Mouse (Mus musculus) MEL (cell line): ENCODE data around the gene Dohh.
A peak's percentile ranks its signal among the peaks of the same experiment; 100 is the strongest.

Experiments used
- CTCF ChIP-seq, 3 experiments: IDR thresholded peaks in 2 of 3; conservative IDR thresholded peaks in 1 of 3; 2 replicates each; pipeline ENCODE4 v1.5.1; 2011 to 2012; ENCODE audit warnings: low read length in 3 of 3, low read depth in 2 of 3, mild to moderate bottlenecking in 2 of 3, improper control_type of control experiment in 1 of 3, inconsistent platforms in 1 of 3, mixed read lengths in 1 of 3, moderate library complexity in 1 of 3; ENCODE audit not compliant: control insufficient read depth in 1 of 3, insufficient read depth in 1 of 3, poor library complexity in 1 of 3, severe bottlenecking in 1 of 3
- EP300 ChIP-seq, 2 experiments: IDR thresholded peaks; 2 replicates each; pipeline ENCODE4 v1.6.1; 2011; ENCODE audit warnings: improper control_type of control experiment in 2 of 2, low read length in 2 of 2, low read depth in 1 of 2, mild to moderate bottlenecking in 1 of 2

DNA sequence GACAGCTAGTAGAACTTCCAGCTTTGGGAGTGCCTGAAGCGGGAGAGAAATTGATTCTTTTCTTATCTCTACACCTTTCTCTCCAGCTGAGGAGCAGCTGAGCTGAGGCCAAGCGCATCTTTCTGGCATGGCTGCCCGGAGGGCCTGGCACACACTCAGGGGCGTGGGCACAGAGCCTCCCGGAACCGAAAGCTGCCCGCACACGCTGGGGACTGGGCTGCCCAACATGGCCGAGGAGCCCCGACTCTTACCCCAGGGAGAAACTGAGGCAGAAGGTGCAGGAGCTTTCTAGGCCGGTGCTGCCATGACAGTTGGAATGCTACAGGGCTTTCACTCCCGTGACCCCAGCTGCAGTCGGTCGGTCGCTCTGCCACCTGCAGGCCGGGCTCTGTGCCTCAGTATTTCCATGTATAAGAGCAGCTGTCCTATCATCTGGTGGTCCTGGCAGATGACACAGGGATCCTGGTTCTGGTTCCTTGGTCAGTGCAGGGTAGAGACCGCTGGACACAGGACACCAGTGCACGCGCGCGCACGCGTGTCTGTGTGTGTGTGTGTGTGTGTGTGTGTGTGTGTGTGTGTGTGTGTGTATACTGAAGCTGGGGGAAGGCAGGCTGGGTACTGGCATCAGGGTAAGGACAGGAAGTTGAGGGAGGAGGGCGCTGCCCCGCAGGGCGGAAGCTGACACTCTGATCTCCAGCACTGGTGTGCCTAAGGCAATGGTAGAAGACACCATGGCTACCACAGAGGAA, 49.5 kb downstream of the Dohh start:
- peak in 2 of 3 experiments; percentile 9 to 23; a peak in 2 of 6 replicates for TF ChIP-seq CTCF (IDR thresholded peaks at IDR 0.05 in 2 of 3, conservative IDR thresholded peaks at IDR 0.05 in 1 of 3; ENCODE audit: control insufficient read depth in 1 of 3, insufficient read depth in 1 of 3, low read depth in 2 of 3, low read length in 3 of 3, poor library complexity in 1 of 3, severe bottlenecking in 1 of 3)
- no peak for TF ChIP-seq EP300 (IDR thresholded peaks at IDR 0.05; ENCODE audit: low read depth in 1 of 2, low read length in 2 of 2)
